Mouse (Mus musculus) cerebellum, adult 8-10 months (tissue): Measurements from ENCODE around the gene Parpbp.

Experiments used
- DNase-seq: peaks from one replicate; pipeline ENCODE4 v3.0.0; 2022

The Parpbp gene

DNA sequence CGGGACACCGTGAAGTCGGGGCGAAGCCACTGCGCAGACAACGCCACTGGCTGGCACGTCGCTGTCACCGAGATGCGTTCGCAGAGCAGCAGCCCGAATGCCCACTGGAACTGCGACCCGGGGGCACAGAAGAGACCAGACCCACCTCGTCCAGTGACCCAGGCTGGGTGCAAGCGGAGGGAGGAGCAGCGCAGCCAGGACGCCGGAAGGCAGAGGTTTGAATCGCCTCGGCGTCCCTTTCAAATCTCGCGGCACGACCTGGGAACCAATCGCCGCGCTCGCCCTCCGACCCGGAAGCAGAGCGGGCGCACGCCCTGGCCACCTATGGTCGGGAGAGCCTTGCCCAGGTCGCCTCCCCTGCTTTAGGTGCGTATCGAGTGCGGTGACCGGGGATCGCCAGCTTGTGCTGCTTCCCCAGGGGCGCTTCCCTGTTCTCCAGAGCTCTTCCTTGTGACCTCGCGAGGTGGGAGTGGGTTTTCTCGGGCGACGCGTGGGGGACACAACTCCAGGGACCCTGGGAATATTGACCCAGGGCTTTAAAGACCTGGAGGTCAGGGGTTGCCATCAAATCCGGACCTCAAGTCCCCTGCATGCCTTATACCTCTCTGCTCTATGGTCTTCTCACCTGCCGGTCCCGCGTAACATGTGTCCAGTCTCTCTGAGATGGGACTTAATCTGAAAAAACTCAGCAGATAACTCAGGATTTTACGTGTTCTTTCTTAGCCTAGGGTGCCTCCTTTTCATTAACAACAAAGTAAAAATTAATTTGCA lies at the start of gene Parpbp, which contains the start of gene Nup37:
Parpbp (minus strand) TSS at position 235 of the 771 bp plus-strand sequence.
Nup37 (plus strand) TSS at position 286 of the 771 bp plus-strand sequence.
- DNase-seq = peak; percentile 82

DNA sequence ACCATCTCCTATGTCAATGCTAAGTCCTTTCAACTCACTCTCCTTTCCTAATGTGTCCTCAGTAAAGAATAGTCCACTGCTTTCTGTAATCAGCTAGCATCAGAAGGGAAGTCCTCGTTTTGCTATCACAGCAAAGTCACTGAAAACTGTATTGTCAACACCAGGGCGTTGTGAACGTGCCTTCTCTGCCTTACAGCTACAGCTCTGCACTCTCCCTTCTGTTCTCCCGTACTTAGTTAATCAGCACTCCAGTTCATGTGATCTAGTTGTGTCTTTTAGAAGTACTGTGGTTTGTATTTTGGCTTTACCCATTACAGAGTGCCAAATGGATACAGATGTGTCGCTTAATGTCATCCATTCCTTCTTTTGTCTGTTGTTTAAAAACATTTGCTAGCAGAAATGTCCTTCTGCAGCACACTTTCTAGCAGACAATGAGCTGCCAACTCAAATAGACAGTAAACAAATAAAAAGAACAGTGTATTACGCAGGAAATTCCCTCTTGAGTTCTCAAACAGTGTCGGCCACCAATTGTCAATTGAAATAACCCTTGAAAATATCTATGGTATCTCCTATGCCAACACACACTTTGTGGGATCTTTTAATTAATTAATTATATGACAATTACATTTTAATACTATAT lies 20.8 kb upstream of the Parpbp start:
- DNase-seq = no peak

DNA sequence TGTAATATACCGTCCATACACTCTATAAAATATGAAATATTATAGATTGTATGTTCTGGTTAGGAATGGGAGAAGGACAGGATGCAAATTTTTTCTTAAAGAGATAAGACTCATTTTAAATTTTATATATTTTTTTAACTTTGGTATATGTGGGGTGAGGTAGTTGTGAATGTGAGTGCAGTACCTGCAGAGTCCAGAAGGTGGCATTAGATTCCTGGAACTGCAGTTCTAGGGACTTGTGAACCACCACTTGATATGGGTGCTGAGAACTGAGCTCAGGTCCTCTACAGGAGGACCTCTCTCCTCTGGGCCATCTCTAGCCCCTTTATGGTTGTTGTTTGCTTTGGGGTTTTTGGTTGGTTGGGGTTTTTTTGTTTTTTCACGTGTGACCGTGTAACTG lies 19.4 kb upstream of the Parpbp start:
- no peak for DNase-seq

DNA sequence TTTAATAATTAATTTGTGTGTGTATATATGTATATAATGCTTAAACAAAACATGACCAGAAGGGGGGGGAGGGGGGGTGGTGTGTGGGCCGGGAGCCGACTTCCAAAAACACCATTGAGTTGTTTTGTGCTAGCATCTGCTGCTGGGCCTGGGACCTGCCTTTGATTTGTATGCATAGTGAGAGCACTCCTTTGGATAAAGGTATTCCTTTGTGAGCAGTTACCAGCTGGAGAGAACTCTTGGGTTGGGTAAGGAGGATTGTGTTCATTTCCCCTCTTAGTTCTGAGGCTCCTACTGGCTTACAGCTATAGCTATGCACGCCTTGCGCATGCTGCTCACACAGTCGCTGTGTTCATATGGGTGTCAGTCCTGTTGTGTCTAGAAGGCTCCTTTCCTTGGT lies 15.9 kb upstream of the Parpbp start:
- no peak for DNase-seq

DNA sequence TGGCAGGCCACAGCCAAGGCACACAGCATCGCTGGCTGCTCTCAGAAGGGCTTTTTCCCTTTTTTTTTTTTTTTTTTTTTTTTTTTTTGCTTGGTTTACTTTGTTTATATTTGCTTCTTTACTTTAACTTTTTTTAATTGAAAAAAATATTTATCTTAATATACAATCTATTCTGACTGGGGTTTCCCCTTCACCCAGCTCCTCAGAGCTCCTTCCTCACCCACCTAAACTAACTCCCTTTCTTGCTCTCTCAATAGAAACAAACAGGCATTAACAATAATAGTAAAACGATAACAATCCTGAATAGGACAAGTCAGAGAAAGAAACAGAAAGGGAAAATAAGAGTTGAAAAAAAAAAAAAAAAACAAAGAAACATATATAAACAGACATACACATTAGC lies 15.4 kb upstream of the Parpbp start:
- no peak for DNase-seq

DNA sequence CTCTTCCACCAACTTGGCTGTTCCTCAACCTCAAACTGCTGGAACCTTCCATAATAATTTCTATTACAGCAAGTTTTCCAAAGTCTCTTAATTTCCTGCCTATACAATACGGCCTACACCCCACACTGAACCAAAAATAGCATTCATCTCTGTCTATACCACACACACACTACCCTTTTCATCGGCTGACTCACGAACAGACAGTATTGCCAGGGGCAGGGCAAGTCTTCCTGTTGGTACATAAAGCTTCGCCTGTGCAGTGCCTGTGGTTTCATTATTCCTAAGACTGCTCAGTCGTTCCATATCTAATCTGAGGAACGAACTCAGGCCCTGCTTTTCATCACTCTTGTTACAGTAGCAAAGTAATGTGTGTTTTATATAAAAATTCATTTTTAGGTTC lies 4.9 kb upstream of the Parpbp start:
- no peak for DNase-seq

DNA sequence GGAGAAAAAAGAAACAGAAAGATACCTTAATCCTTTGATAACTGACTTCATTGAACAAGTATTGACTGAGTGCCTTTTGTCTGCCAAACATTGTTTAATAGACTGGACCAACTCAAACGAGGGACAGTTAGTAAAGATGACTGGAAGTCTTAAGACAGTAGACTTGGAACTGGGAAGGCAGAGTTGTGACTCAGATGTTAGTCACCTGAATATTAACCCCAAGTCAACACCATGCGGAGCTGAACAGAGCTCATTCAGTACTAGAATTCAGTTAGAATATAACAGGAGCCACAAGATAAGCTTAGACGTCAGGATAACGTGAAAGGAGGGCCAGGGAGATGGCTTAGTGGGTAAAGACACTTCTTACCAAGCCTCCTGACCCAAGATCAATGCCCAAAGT lies 3.6 kb upstream of the Parpbp start:
- DNase-seq = no peak

DNA sequence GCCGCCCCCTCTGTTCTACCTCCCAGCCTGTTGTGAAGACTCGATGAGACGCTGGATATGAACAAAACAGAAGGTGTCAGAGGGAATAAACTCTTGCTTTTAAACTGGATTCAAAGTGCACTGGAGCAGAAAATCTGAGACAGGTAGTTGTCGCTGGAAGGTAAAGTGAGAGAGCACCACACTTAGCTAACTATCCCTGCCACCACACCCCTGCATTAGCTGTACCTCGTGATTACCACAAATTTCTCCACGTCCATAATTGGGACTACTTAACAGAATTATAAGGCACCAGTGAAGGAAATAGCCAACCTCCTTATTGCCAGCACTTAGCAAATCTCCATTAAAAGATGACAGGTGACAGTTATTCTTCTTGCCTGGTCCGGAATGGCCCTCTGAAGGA lies 554 bp downstream of the Parpbp start:
- no peak for DNase-seq

DNA sequence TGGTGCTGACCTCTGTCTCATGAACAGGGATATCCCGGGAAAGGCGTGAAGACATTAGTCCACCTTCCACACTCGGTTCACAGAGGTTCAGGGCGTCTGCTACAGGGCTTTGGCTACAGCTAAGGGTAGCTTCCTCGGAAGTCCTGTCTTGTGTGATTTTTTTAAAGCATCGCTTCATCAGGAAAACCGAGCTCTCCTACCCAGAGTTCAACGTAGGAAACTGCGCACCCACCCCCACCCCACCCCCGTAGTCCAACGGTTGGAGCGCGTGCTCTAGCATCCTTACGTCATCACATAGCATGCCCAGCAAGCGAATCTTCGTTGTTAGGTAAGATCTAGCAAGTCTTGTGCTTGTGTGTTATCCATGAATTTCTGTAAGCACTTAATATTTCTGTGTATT lies 11.1 kb downstream of the Parpbp start:
- DNase-seq = no peak

DNA sequence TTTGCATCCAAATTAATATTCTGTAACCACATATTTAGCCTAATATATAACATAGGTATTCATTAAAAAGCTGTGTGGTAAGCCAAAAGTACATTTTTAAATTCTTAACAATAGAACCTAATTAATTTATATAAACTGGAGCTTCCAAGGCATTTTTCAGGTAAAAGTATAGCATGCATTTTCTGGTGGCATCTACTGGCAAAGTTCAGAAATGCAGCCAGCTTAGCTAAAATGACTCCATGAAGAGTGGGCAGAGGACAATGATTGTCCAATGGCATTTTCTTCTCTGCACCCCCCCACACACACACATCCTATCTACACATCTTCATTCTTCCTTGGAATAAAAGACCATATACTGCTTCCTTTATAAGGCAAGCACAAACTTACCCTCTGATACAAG lies 27.0 kb downstream of the Parpbp start:
- DNase-seq = no peak

DNA sequence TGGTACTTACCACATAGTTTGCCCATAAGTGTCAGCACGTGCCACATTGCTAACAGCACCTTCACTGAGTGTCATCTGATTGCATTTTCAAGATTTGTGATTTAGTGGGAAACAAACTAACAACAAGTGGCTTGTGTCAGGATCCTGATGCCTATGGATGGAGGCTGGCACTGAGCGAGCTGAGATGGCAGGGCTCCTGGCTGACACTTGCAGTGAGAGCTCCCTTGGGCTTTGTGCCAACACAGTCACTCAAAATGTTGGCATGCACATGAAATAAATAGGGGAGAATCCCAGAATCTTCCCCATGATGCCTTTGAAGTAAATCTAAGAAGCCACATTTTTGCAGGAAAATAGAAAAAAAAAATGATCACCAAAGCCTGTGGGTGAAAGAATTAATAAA lies 33.5 kb downstream of the Parpbp start:
- DNase-seq = no peak

DNA sequence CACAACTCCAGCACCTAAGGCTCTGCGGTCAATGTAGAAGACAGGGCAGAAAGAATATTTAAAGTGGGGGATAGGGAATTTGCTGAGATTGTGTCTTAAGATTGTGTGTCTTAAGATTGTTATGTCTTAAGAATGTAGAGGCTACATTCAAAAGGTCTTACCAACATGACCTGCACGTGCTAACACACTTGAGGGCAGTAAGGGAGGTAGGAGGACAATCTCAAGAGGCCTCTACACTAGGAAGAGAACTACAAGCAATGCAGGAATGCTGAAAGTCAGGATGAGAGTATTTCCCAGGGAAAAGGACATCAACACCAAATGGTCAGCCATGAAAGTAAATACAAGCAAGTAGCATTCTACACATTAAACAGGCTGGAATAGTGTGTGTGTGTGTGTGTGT lies 40.6 kb downstream of the Parpbp start:
- DNase-seq = no peak

DNA sequence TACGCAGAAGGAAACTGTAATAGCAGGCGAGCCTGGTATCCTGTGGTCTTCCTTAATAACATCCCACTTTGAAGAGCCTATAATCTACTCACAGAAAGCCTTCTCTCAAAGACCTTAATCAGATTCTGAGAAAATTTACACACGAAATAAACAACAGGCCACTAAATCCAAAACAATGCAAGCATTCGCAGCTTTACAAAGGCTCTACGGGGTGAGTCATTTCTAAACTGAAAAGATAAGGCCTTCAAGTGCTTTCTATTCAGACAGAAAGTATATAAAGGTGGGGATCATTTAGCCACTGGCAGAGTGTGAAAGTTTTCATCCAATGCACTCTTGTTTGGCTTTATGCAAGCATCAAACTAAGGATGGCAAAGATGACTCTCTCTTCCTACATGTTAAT lies 56.0 kb downstream of the Parpbp start, which contains the start of gene Pmch:
Pmch (plus strand) TSS at position 301 of the 400 bp plus-strand sequence.
- DNase-seq = no peak

DNA sequence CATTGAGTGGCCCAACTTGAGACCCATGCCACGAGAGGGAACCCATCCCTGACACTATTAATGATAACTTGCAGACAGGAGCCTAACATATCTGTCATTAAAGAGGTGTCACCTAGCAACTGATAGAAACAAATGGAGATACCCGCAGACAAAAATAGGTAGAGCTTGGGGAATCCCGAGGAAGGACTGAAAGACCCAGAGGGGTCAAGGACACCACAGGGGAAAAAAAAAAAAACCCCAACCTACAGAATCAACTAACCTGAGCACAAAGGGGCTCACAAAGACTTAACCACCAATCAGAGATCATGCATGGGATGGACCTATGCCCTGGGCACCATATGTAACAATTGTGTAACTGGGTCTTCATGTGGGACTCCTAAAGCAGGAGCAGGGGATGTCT lies 79.4 kb downstream of the Parpbp start:
- DNase-seq = no peak

DNA sequence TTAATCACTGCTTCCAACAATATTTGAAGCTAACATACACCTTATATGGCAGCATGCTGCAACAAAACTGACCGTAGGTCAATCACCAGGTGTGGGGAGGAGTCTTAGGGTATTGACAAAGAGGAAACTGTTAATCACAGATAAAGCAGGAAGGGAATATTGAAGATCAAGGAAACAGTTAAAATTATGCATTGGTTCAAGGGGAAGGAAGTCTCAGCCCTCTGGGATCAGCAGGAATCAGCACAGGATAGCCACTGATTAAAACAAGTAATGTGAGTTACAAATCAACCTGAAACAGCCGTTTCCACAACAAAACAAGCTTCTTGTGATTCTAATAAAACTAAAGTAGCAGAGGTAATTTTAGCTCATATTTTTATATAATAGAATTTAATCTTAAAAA lies 81.9 kb downstream of the Parpbp start:
- no peak for DNase-seq

DNA sequence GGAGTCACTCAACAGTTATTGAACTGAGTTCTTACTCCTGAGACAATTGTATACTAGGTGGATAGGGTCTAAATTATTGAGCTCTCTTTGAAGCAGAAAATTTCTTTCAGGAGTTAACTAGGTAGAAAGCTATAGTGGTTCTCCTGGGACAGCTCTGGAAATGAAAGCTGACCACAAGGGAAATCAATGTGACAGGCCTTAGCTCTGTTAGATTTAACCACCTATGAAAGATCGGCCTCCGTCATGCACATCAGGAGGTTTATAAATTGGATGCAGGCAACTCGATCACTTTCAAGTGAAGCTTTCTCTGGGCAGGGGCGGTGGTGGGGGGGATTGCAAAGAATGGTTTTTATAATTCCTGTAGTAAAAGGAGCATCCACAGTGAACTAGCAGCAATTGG lies 83.3 kb downstream of the Parpbp start:
- DNase-seq = no peak

DNA sequence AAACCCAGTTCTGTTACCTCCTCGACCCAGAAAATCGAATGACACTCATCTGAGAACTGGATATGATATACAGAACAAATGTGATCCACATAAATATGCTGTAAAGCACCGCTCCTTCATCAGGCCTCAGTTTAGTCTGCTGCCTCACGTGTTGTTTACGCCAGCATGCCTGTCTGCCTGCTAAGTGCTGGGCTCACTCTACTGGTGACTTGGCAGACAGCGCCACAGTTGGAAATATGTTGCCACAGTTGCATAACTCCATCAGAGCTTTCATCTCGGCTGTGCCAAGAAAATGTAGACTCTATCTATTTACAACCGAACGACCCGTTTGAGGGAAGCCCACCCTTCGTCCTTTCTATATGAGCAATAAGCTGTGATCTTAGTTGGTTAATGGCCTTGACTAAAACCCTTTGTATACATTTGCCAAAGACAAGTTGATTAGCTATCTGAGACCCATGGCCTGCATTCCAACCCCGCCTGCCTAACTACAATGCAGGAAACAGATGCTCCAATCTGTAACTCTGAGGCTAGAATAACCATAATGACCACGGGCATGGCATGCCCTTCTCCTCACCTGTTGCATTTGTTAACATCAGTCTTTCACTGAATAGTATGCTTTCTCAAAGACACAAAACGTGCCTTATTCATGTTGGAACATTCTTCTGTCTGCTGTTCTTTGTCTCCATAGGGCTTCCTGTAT lies 89.6 kb downstream of the Parpbp start:
- DNase-seq = no peak

DNA sequence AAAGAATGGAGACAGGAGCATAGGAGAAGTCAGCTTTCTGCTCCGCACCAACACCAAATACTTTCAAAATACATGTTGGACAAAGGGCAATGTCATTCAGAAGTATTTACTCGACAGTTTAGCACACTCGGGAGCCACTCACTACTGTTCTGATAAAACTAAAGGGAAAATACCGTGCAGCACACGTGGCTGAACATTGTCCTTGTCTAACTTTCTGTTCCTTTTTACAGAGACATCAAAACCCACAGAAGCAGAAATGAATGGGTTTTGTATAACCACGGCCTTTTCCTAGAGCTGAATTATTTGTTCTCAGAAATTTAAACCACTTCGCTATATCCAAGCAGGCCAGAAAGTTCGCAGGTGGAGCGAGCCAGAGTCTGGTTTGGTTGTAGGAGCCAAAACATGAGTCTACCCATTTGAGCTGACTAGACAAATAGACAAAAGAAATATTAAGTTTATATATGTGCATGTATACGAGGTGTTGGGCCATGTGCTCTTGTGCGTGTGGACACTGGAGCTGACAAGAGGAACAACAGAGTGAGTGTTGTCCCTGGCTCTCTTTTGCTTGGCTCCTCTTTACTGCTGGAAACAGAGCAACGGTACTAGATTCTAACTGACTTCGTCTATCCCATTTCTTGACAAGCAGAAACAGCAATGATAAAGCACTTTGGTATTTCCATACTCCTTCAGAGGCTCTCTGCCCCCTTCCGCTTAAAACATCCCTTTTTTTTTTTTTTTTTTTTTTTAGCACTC lies 92.3 kb downstream of the Parpbp start:
- no peak for DNase-seq

DNA sequence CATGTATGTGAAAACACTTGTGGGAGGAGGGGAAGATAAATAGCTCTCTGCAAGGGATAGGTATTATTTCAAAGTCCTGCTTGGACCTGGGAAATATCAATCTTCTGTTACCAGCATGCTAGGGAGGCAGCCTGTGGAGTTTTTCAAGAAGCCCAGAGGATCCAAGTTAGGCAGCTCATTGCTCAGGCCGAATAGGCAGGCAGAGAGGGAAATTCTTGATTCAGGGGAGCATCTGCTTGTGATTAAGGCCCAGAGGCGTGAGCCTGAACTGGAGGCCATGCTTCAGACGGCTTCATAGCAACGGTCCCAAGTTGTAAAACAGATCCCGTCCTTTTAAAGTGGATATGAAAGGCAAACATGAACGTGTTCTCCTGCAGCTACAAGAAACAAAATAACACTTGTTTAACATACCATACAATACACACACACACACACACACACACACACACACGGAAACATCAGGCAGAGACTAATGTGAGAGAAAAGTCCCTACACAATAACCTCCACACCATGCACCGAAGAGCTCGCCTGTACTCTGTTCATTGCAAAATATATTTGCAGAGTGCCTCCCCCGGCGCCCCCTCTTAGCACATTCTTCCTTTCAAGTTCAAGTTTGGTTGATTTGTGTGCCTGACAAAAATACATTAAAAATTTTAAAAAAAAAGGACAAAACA lies 100.5 kb downstream of the Parpbp start:
- no peak for DNase-seq

DNA sequence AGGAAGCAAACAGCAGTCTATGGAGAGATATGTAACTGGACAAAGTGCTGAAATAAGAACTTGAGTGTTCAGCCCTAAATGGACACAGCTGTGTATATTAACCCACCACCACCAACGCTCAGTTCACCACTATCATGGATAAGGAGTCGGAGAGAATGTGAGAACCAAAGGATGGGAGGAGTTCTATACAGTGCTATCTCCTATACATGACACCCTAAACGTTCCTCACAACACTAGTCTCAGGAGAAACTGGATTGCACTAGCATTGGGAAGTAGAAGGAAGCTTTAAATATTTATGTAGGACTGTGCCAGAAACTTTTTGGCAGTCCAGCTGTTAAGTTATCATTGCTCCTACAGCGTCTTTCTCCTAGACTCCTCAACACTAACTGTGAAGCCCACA lies 102.4 kb downstream of the Parpbp start:
- DNase-seq = no peak
